Mouse (Mus musculus): Measurements from ENCODE around the gene Vmn2r80.

DNA sequence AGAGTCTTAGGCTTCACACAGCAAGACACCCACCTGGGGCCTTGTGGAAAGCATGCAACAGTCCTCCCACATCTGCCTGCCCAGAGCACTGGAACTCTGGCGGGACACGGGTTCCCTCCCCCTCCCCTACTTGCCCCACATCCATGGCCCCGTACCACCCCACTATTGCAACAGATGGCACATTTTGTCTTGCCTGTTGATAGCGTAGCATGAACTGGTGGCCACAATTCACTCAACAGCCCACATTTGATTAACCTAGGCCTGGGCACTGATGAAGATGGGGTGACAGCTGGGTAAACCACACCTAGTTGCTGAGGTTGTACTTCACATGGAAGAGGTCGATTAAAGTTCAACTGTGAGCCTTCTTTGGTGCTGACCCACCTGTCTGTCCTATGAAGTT, 38.1 kb upstream of the Vmn2r80 start:
- TF ChIP-seq CTCF (IDR thresholded peaks at IDR 0.05; ENCODE audit: control insufficient read depth, insufficient read depth, insufficient replicate concordance, low read depth, low read length) = no peak
- TF ChIP-seq POLR2A (IDR thresholded peaks at IDR 0.05; ENCODE audit: control insufficient read depth, low read depth, low read length) = no peak

Measured in testis, adult 2 months (tissue).